Mouse (Mus musculus): ENCODE data around the gene Rpgr.

GRCm38 (mm10) chrX:10062201-10062600 lies 154.5 kb downstream of the Rpgr start:
- TF ChIP-seq POLR2A (IDR thresholded peaks at IDR 0.05; ENCODE audit: control insufficient read depth, low read depth, low read length) (no peak), CTCF (IDR thresholded peaks at IDR 0.05; ENCODE audit: control insufficient read depth, insufficient read depth, insufficient replicate concordance, low read depth, low read length) (no peak)

All from testis, adult 2 months (tissue).